Mouse (Mus musculus) A20 (cell line): ENCODE results near the gene Mad2l1bp.

Experiments
- DNase-seq: peaks from one replicate; pipeline ENCODE4 v3.0.0-alpha.2; 2011; ENCODE audit warnings: low read depth, low spot score

Mad2l1bp gene

DNA sequence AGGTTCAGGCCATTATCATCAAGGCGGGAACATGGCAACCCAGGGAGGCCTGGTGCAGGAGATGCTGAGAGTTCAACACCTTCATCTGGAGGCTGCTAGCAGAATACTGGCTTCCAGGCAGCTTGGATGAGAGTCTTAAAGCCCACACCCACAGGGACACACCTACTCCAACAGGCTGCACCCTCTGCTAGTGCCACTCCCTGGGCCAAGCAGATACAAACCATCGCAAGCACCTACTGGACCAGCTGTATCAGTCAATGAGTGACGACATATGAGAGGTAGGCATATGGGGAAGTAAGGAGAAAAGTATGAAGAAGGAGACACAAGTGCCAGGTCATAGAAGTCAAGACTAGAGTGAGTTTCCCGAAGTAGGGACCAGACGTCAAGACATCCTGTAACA, 3.3 kb upstream of the Mad2l1bp start:
- DNase-seq, result no peak

DNA sequence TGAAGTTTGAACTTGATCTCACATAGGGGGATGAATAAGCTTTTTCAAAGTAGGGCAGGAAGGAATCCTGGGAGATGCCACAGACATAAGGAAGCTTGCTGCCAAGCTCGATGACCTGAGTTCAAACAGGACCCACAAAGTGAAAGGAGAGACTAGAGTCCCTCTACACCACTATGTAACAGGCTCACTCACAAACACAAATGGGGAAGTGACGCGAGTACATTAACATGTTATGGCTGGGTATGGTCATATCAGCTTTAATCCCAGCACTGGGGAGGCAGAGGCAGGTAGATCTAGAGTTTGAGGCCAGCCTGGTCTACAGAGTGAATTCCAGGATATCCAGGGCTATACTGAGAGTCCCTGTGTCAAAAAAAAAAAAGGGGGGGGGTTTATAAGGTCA, 983 bp upstream of the Mad2l1bp start:
- DNase-seq, result no peak

DNA sequence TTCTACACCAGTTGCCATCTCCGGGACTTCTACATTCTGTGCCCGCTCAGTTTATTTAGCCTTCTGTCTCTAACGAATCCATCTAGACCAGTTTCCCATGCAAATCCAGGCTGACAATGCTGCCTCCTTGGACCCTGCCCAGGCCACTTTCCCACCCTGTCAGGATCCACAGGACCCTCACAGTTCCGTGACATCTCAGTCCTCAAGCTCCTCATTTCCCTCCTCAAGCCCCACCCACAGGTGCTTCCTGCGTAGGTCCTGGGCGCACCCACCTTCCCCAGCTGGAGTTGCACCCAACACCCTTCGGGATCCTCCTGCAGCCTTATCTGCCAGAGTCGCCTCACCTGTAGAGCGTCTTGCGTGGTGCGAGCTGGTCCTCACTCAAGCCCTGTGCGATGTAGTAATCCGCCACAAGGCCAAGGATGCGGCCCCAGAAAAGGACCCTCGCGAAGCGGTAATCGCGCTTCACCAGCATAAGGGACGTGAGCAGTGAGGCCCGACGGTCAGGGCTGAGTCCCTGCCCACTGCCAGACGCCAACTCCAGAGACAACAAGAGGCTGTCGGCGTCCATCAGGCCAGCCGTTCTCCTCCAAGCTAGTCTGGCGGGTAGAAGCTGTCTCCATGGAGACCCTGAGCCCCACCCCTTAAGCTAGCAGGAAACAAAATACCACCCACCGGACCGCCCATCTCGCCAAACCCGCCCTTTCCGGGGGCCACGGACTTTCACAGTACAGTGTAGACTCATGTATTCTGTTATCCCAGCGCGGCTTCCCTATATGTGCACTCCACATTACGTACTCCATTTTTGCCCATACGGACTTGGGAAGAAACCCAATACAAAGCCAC, 9.6 kb downstream of the Mad2l1bp start, which contains the start of gene Rsph9:
Rsph9 (minus strand) TSS at position 639 of the 846 bp plus-strand sequence.
- no peak for DNase-seq

DNA sequence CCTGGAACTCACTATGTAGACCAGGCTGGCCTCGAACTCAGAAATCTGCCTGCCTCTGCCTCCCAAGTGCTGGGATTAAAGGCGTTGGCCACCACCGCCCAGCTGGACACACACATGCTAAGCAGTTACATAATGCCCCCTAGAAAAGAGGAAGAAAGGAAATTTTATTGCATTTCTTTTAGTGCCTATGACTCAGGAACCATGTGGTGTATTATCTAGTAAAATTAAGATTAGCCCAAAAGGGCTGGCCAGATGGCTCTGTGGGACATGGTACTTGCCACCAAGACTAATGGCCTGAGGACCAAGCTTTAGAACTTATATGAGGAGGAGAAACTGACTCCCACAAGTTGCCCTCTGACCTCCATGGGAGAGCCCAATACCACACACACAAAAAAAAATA, 13.5 kb downstream of the Mad2l1bp start:
- no peak for DNase-seq

DNA sequence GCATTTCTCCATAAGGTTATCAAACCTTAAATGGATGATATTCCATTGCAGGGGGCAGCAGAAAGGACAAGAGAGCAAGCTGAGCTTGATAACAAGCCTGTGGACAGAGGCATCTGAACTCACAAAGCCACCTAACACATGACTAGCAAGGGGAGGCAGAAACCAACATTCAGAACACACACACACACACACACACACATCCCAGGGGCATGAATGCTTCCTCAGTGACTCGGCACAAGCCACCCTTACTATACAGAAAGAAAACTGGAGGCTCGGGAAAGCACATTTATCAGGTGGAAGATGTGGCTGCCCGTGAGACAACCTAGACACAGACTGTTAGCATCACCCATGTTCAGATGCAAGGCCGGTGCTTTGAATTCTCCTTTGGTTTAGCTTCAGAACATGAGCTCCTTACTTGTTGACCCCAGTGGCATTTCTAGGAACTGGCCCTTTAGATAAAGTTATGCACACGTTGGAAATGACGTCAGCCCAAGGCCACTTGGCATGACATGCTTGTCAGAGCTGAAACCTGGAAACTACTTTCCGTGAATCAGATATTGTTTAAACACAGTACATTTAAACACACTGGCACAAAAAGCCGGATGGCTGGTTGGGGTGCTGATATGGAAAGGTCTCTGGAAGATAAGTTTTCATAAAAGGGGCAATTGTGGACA, 14.7 kb downstream of the Mad2l1bp start:
- DNase-seq, result no peak

DNA sequence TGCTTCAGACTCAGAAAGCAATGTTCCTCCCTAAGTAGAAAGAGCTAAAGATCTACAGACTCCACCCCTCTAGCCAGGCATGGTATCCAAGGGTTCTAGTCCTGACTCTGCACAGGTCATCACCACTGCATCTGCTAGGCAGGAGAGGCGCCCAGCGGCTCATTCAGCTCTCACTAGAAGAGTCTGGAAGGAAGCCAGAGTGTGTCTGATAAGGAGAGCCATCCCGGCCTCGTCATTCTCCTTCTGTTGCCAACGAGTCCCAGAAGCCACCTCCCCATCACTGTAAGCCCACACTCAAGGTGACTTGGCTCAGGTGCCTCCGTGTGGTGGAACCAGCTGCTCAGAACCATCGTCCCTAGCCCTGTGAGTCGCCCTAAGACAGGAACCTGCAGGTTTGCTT, 20.5 kb downstream of the Mad2l1bp start:
- no peak for DNase-seq

DNA sequence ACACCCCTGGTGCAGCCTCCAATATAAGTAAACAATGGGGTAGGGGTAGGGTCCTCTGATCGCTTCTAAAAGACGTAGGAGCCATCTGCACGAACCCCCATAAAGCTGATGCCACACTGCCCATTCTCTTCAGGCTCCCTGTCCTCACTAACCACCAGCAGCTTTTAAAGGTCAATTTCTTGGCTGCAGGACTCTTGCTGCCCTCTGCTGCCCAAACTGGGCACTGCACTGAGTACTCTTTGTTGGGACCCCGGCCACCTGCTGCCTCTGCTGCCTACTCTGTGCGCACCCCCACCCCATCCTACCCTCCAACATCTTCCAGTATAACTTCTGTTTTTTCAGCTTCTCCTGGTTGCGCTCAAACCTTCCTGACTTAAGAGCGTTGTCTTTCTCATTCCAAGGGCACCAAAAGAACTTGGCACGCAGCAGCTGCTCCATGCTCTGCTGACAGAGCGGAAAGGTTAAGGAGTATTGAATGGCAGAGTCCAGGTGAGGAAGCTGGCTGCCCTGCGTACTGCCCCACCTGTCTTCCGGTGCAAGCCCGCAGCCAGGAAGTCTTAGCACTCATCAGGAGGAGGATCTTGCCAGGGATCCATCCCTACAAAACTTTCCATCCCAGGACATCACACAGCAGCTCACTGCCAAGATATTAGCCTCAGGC, 21.2 kb downstream of the Mad2l1bp start:
- DNase-seq, result peak; percentile 70

DNA sequence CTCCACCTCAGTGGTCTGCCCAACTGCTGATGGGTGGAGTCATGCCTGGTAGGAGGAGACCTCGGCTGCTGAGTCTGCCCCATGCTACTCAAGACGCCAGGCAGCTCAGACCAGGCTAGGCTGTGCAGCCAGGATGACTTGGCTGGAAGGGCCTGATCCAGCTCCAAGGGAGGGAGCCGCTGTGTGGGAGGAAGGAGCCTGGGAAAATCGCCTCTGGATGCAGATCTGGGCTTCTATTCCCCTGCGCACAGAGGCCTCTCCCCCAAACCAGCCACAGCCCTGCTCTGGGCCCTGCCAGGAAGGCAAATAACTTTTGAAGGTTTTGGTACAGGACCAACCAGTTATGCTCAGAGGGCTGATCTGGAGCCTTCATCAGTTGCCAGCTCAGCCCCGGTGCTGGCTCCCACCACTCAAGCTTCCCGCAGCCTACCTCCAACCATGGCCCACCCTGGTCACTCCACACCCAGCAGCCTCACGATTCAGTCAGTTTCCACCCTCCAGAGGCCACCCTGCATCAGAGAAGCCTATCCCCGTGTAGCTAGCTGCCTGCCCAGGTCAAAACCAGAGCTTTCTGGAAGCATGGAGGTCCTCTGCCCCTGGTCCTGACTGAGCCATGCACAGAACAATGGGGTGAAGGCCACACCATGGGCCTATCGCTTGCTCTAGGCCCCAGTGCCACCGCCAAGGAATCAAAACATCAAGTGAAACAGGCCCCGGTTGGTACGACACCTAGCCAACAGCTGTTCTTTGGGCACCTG, 23.4 kb downstream of the Mad2l1bp start:
- DNase-seq, result no peak

DNA sequence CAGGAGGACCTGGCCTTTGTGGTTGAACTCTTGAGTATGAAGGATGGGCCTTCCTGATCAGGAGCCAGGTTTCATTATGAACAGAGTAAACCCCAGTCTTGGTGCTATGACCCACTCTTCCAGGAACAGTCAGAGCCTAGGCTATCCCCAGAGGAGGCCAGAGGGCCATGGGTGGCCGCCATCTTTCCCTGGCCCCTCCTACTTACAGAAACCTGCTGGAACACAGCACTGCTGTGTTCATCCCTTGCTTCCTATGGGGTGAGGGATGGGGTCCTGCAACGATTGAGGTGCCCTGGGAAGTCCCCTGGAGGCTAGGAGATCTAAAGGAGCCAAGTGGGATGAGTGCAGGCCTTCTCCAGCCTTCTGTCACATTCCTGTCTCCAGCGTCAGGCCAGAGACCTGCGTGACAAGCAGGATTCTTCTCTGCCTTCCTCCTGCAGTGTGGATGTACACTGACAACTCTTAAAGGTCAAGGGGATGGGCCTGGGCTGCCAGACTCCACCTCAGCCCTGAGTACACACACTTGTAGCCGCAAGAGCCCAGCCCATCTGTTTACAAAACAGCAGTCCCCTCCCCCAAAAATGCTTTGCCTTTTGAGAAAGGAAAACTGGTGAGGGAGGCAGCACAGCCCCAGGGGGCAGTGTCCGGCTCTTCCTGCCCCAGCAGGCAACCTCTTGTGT, 25.4 kb downstream of the Mad2l1bp start:
- no peak for DNase-seq

DNA sequence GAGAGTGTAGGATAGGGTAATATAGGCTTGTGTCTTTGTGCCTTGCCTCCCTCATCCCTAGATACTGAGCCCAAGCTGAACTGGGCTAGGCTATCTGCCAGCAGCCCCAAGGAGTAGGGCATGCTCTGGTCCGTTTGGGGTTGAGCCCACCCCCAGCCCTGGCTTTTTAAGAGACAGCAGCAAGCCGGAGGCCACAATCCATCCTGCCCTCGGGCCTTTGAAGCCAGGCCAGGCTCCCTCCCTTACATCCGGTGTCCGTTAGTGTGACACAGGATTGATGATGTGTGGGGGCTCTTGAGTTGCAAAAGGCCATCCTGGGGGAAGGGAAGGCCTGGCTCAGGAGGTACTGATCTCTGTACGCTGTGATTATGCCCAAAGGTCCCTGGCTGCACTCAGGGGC, 26.7 kb downstream of the Mad2l1bp start:
- DNase-seq, result no peak

DNA sequence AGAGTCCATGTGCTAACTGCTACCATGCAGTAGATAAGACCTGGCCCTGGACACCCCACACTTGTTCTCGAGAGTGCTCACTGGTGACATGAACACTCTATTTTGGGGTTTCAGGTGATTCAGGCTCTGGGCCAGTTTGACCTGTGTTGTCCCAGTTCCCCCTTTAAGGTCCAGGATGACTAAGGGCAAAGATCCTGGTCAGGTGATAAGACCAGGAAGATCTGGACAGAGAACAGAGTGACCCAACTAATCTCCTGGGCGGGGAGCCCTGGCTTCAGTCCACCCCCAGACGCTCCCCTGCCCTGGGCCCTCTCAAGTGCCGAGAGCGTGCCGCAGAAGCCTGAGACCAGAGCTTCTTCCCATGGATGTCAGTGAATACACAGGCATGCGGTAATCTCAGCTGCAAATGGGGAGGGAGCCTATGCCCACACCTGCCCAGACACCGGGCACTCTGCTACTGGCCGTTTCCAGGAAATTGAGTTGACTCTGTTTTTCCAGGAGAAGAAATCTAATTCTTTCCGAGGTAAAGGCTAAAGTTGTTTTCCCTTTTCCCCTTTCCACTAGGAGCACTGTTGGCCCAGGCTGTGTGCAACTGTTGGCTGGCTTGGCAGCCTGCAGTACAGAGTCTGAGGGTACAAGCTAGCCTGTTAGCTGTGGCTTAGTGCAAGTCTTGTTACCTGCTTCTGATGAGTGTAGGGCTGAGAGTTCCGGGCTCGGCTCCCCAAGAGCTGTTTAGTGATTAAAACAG, 29.2 kb downstream of the Mad2l1bp start:
- DNase-seq, result no peak

DNA sequence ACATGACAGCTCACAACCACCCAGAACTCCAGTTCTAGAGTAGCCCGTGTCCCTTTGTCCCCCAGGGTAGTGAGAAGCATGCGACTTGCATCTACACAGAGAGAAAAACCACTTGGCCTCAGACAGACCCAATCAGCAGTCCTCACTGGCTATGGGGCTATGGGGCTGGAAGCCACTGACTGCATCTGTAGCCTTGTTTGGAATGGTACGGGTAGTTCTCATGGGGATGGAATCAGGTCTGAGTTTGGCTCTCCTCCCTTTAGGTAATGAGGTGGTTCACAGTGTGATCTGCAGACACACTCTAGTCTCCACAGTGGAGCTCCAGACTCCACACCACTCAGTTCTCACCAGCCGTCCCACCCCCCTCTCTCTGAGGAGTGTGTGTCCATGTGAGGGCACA, 30.1 kb downstream of the Mad2l1bp start:
- no peak for DNase-seq

DNA sequence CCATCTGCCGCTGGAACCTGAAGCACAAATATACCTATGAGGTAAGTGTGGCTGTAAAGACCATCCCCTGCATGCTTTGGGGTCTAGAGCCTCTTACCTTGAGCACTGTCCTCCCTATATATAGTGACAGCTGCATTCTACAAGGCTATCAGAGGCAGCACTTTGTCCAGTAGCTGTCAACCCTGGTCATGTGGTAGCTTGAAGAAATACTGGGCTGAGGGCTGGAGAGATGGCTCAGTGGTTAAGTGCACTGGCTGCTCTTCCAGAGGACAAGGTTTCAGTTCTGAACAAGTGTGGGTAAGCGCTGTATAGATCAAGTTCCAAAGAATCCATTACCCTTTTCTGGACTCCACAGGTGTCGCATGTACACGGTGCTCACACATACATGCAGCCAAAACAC, 30.6 kb downstream of the Mad2l1bp start:
- DNase-seq, result no peak

DNA sequence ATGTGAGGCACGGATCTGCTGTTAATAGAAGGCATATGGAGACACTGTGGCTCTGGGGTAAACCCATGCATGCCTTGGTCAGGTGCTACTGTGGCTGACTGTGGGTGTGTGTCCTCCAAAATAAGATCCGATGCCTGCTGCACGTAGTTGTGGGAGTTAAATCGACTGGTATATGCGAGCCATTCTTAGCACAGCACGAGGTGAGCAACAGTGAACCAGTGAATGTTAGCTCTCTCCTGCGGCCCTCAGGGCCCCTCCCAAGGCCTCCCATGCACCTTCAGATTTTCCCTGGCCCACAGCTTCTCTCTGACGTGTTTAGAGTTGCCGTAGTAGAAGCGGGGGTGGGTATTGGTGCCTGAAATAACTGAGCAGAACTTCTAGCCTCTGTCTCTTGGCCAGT, 33.7 kb downstream of the Mad2l1bp start:
- DNase-seq, result no peak

DNA sequence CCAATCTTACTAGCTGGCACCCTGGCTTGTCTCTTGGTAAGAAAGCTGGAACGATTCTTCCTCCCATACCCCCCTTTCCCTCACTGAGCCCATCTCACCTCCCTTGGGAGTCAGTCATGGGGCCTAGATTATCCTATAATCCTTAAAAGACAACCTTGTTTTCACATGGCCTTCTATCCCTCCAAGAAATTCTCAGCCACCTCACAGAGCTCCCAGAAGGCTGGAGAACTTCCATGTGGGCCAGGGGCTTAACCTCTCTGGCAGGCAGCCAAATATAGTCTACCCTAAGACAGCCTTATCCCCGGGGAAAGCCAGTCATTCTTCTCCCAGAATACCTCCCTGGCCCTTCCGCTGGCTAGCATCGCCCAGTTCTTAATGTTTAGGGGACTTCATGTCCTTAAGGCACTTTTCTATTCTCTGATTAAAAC, 34.9 kb downstream of the Mad2l1bp start:
- DNase-seq, result no peak

DNA sequence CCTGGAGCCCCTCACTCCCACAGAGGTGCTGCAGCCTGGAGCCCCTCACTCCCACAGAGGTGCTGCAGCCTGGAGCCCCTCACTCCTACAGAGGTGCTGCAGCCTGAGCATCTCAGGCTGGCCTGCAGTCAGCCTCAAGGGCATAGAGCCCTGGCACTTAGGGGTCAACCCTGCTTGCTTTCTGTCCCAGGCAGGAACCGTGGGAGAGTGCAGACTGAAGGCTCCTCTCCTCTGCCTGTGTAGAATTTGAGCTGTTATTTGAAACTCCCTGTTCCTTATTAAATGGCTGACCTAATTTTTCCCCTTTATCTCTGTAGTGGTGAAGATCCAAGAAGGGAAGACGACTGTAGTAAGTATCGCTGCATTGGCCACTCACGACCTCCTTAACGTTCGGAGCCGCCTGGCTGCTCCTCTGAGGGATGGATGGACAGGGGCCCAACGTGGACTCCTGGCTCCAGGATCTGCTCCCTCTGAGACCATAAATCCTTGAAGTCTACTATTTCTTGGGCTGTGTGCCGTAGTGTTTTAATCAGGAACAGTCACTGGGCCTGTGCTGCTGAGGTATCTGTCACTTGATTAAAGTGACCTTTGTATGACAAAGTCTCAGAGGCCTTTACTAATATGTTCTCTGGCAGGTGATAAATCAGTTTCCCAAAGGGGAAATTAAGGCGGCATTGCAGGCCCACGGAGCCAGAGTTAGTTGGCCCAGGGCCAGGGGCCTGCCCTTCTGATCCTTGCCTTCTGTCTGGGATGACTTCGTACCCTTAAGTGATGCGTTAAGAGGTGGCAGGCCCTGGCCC, 35.5 kb downstream of the Mad2l1bp start:
- DNase-seq, result no peak

DNA sequence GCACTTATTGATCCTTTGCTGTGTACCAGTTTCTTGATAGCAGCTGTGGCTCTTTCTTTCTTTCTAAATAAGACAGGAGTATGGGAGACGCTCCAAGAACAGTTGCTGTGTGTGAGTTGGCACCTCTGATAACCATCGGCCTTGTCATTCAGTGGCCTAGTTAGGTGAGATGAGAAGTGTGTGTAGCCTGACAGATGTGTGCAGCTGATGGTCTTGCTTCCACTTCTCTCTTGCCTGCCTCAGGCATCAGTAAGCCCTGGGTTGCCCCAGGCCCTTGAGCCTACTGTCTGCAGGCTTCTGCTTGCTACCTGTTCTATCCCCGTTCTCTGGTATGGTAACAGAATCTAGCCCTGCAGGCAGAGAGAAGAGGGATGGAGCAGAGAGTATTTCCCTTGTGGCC, 36.5 kb downstream of the Mad2l1bp start:
- no peak for DNase-seq

DNA sequence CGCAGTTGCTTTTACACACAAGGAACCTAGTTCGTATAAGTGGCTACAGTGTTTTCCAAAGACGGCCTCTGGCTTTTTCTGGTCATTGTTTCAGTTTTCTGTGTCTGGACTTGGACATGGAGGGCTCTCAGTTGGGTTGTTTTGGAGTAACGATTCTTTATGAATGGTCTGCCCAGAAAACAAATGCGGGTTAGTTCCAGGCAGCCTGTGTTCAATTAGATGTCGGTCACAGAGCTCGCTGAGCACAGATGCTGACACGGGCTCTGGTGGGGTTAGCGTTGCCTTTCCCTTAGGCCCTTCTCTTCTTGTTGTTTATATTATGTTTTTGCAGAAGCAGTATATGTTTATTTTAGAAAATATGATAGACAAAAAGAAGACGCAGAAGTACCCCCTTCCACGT, 37.2 kb downstream of the Mad2l1bp start:
- no peak for DNase-seq

DNA sequence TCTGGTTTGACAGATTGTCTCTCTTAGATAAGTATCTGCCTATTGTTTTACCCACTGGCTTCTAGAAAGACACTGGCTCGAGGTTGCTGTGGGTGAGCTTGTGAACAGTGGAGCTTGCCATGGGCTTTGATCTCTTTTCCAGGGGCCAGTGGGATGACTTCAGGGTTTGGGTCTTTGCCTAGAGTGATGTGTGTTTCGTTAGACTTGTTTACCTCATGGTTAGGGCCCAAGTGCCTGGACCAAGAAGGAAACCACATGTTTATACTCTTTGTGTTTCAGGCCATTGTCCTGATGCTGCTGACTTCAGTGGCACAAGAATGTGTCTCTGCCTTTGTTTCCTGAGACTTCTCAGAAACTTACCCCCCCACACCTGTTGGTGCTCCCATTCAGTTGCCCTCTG, 37.9 kb downstream of the Mad2l1bp start:
- DNase-seq, result no peak
